In genomic region chr2:73313117-73313501, GRCm38 (mm10) we compare ENCODE assay signal across 8 mouse cellular contexts. TPM values are rescaled to one million over a fixed set of nuclear protein-coding genes. Genes with fewer than 3 reads are reported as not detected.
DNase-seq lines count a peak whose midpoint lies in the region; ATAC-seq and TF ChIP-seq lines count a peak whose summit lies in the region.

No protein-coding gene starts in this region.

- peak overlapping the region; percentile 53 for H3K4me2 ChIP-seq in heart, postnatal 0 days (ENCODE audit: low read depth, low read length)
- peak overlapping the region; percentile 68 for H3K4me2 ChIP-seq in lung, embryonic 14.5 days

- H3K9ac ChIP-seq in heart, postnatal 0 days (replicated peaks; ENCODE audit: low read depth, low read length): peak overlapping the region; percentile 83
- H3K9ac ChIP-seq in lung, embryonic 14.5 days: peak overlapping the region; percentile 64

- peak overlapping the region; percentile 100 for H3K4me3 ChIP-seq in E14TG2a.4 (replicated peaks; ENCODE audit: low read length)
- peak overlapping the region; percentile 96 for H3K4me3 ChIP-seq in bone marrow macrophage, adult 2 months (ENCODE audit: insufficient read depth, low read length)
- peak overlapping the region; percentile 90 for H3K4me3 ChIP-seq in erythroblast, embryonic 14.5 days (replicated peaks)
- H3K4me3 ChIP-seq in heart, postnatal 0 days (ENCODE audit: low read depth, low read length): peak overlapping the region; percentile 90
- H3K4me3 ChIP-seq in lung, embryonic 14.5 days (ENCODE audit: low read depth, low read length): peak overlapping the region; percentile 88

- peak; percentile 43 for DNase-seq in heart, postnatal 0 days (ENCODE audit: low spot score)
- DNase-seq in kidney, postnatal 36 days: peak; percentile 31 to 54
- DNase-seq in lung, embryonic 14.5 days: peak; percentile 67
- DNase-seq in ovary, postnatal 10 days (ENCODE audit: low spot score): peak; percentile 27
- peak; percentile 36 for DNase-seq in thymus, postnatal 4 days

- peak overlapping the region; percentile 87 for H3K27ac ChIP-seq in bone marrow macrophage, adult 2 months (ENCODE audit: insufficient read depth, low read depth, low read length)
- peak overlapping the region; percentile 91 for H3K27ac ChIP-seq in heart, postnatal 0 days (ENCODE audit: low read depth)
- peak overlapping the region; percentile 89 for H3K27ac ChIP-seq in lung, embryonic 14.5 days (ENCODE audit: low read depth)

- TF ChIP-seq CTCF in E14TG2a.4 (conservative IDR thresholded peaks at IDR 0.05; ENCODE audit: low read length): no peak
- TF ChIP-seq CTCF in bone marrow macrophage, adult 2 months (IDR thresholded peaks at IDR 0.05; ENCODE audit: low read depth, low read length): no peak
- no peak for TF ChIP-seq CTCF in heart, postnatal 0 days (IDR thresholded peaks at IDR 0.05; ENCODE audit: low read depth)
- no peak for TF ChIP-seq CTCF in lung, embryonic 14.5 days (IDR thresholded peaks at IDR 0.05; ENCODE audit: low read depth)

- TF ChIP-seq EP300 in heart, postnatal 0 days (IDR thresholded peaks at IDR 0.05; ENCODE audit: low read depth): no peak

- ATAC-seq in heart, postnatal 0 days (ENCODE audit: insufficient read depth, low read depth): peak; percentile 49
- peak; percentile 45 for ATAC-seq in lung, embryonic 14.5 days (ENCODE audit: insufficient read depth)

- 10% methylated on average over 14 of the region's 14 CpGs for WGBS in heart, postnatal 0 days
- WGBS in lung, embryonic 14.5 days: 36% methylated on average over 14 of the region's 14 CpGs

- H3K4me1 ChIP-seq in E14TG2a.4 (replicated peaks; ENCODE audit: low read depth, low read length): peaks cover 27% of the 10 kb centered on the region
- peaks cover 12% of the 10 kb centered on the region for H3K4me1 ChIP-seq in bone marrow macrophage, adult 2 months (ENCODE audit: control insufficient read depth, insufficient read depth, low read length)
- peaks cover 46% of the 10 kb centered on the region for H3K4me1 ChIP-seq in erythroblast, embryonic 14.5 days (ENCODE audit: control insufficient read depth)
- peaks cover 12% of the 10 kb centered on the region for H3K4me1 ChIP-seq in heart, postnatal 0 days (ENCODE audit: control insufficient read depth, insufficient read depth)
- H3K4me1 ChIP-seq in lung, embryonic 14.5 days (ENCODE audit: insufficient read depth): 0 out of 2 replicates have a peak, but pooled peaks cover 5% of the 10 kb centered on the region

- H3K27me3 ChIP-seq in E14TG2a.4 (ENCODE audit: insufficient read depth, low read length): no peaks in the 10 kb centered on the region
- H3K27me3 ChIP-seq in erythroblast, embryonic 14.5 days (ENCODE audit: control insufficient read depth): no peaks in the 10 kb centered on the region
- H3K27me3 ChIP-seq in heart, postnatal 0 days (ENCODE audit: control insufficient read depth, insufficient read depth, low read length): no peaks in the 10 kb centered on the region
- H3K27me3 ChIP-seq in lung, embryonic 14.5 days (ENCODE audit: insufficient read depth, low read length): no peaks in the 10 kb centered on the region

- no peak for TF ChIP-seq POLR2A in bone marrow macrophage, adult 2 months (IDR thresholded peaks at IDR 0.05; ENCODE audit: borderline replicate concordance, low read depth, low read length)

- no peaks in the 10 kb centered on the region for H3K9me3 ChIP-seq in E14TG2a.4 (ENCODE audit: low read length)
- H3K9me3 ChIP-seq in erythroblast, embryonic 14.5 days (ENCODE audit: control insufficient read depth, low read length): no peaks in the 10 kb centered on the region
- no peaks in the 10 kb centered on the region for H3K9me3 ChIP-seq in heart, postnatal 0 days (replicated peaks; ENCODE audit: control insufficient read depth, low read length)
- H3K9me3 ChIP-seq in lung, embryonic 14.5 days (ENCODE audit: low read depth, low read length): no peaks in the 10 kb centered on the region

- peaks cover 33% of the 10 kb centered on the region for H3K36me3 ChIP-seq in E14TG2a.4 (ENCODE audit: insufficient read depth, low read length)
- peaks cover 59% of the 10 kb centered on the region for H3K36me3 ChIP-seq in erythroblast, embryonic 14.5 days (ENCODE audit: control insufficient read depth)
- peaks cover 9% of the 10 kb centered on the region for H3K36me3 ChIP-seq in heart, postnatal 0 days (replicated peaks; ENCODE audit: control insufficient read depth, insufficient read depth, low read length)
- peaks cover 24% of the 10 kb centered on the region for H3K36me3 ChIP-seq in lung, embryonic 14.5 days (ENCODE audit: insufficient read depth)

RNA-seq across cellular contexts. Expression of gene Cir1, which starts 0.6 kb away (rescaled TPM):
- 24.1 and 25.4 TPM in 2 replicates for polyA plus RNA-seq in bone marrow macrophage, adult 2 months (2012; ENCODE audit: insufficient read depth, insufficient read length, missing spikeins)
- polyA plus RNA-seq in erythroblast, embryonic 14.5 days (2012): 9.0 and 9.7 TPM in 2 replicates
- total RNA-seq in heart, postnatal 0 days (2014; rRNA removed; ENCODE audit: low replicate concordance): 0.08 and 3.9 TPM in 2 replicates
- 20.0 and 24.3 TPM in 2 replicates for polyA plus RNA-seq in heart, postnatal 0 days (2015; fragmentation: Nextera tagmentation; extraction: Ambion mirVana)
- 20.9 and 23.8 TPM in 2 replicates for polyA plus RNA-seq in lung, embryonic 14.5 days (2014; fragmentation: Nextera tagmentation; extraction: Ambion mirVana)

RNA-seq across cellular contexts. Expression of gene Scrn3, which starts 0.7 kb away (rescaled TPM):
- polyA plus RNA-seq in bone marrow macrophage, adult 2 months (2012; ENCODE audit: insufficient read depth, insufficient read length, missing spikeins): 15.3 and 18.0 TPM in 2 replicates
- 0.56 and 1.1 TPM in 2 replicates for polyA plus RNA-seq in erythroblast, embryonic 14.5 days (2012)
- 10.5 and 16.3 TPM in 2 replicates for total RNA-seq in heart, postnatal 0 days (2014; rRNA removed; ENCODE audit: low replicate concordance)
- 13.5 and 13.8 TPM in 2 replicates for polyA plus RNA-seq in heart, postnatal 0 days (2015; fragmentation: Nextera tagmentation; extraction: Ambion mirVana)
- 15.0 and 15.9 TPM in 2 replicates for polyA plus RNA-seq in lung, embryonic 14.5 days (2014; fragmentation: Nextera tagmentation; extraction: Ambion mirVana)

RNA-seq across cellular contexts. Expression of gene Sp9, which starts 41.4 kb away (rescaled TPM):
- polyA plus RNA-seq in bone marrow macrophage, adult 2 months (2012; ENCODE audit: insufficient read depth, insufficient read length, missing spikeins): not detected in 2 replicates
- polyA plus RNA-seq in erythroblast, embryonic 14.5 days (2012): not detected in 2 replicates
- not detected in 2 replicates for total RNA-seq in heart, postnatal 0 days (2014; rRNA removed; ENCODE audit: low replicate concordance)
- polyA plus RNA-seq in heart, postnatal 0 days (2015; fragmentation: Nextera tagmentation; extraction: Ambion mirVana): not detected in 2 replicates
- polyA plus RNA-seq in lung, embryonic 14.5 days (2014; fragmentation: Nextera tagmentation; extraction: Ambion mirVana): not detected in 2 replicates

Comparison
In these comparisons a context has a peak if more than half of its experiments do, and no peak if none do; other contexts are left out.
1. Peak in every context shown above with its lines: DNase-seq, ATAC-seq, H3K4me3 ChIP-seq and H3K27ac ChIP-seq.